ENCODE assay signal across 8 mouse cellular contexts in genomic region chr13:34154931-34155272, GRCm38 (mm10). TPM values are rescaled to one million over a fixed set of nuclear protein-coding genes. Genes with fewer than 3 reads are reported as not detected.
DNase-seq lines count a peak whose midpoint lies in the region; ATAC-seq lines count a peak whose summit lies in the region.

No protein-coding gene starts in this region.

- H3K9ac ChIP-seq in embryonic facial prominence, embryonic 14.5 days (ENCODE audit: low read depth, low read length) = 0 out of 2 replicates have a peak overlapping the region, but pooled peaks have one; percentile 48

- no peaks in the 10 kb centered on the region for H3K36me3 ChIP-seq in embryonic facial prominence, embryonic 14.5 days (ENCODE audit: control insufficient read depth, insufficient read depth, low read length)

- H3K4me2 ChIP-seq in embryonic facial prominence, embryonic 14.5 days (ENCODE audit: low read depth, low read length) = peak overlapping the region; percentile 39

- peak; percentile 33 to 63 for DNase-seq in frontal cortex, postnatal 14 days (ENCODE audit: low spot score in 2 of 2)
- DNase-seq in frontal cortex, postnatal 10 days (ENCODE audit: low spot score in 2 of 2) = no peak
- DNase-seq in adrenal gland, postnatal 14 days = peak; percentile 70
- DNase-seq in embryonic facial prominence, embryonic 14.5 days (ENCODE audit: low spot score) = peak; percentile 68
- peak; percentile 81 for DNase-seq in heart, postnatal 4 days
- peak; percentile 68 to 79 for DNase-seq in layer of hippocampus, postnatal 14 days (ENCODE audit: low spot score in 2 of 2)
- peak; percentile 81 for DNase-seq in lung, postnatal 14 days
- peak; percentile 86 to 87 for DNase-seq in right cerebral cortex, postnatal 10 days (ENCODE audit: low spot score in 2 of 2)

- peaks cover 14% of the 10 kb centered on the region for H3K4me1 ChIP-seq in embryonic facial prominence, embryonic 14.5 days (ENCODE audit: control insufficient read depth, insufficient read depth, low read length)

- peak overlapping the region; percentile 18; the same call in 1 of the 2 replicates for H3K4me3 ChIP-seq in embryonic facial prominence, embryonic 14.5 days (ENCODE audit: low read depth, low read length)

- WGBS in embryonic facial prominence, embryonic 14.5 days = 26% methylated on average over 3 of the region's 3 CpGs

- no peaks in the 10 kb centered on the region for H3K9me3 ChIP-seq in embryonic facial prominence, embryonic 14.5 days (ENCODE audit: control insufficient read depth, low read length)

- peak overlapping the region; percentile 49; the same call in 1 of the 2 replicates for H3K27ac ChIP-seq in embryonic facial prominence, embryonic 14.5 days (replicated peaks; ENCODE audit: low read depth, low read length)

- H3K27me3 ChIP-seq in embryonic facial prominence, embryonic 14.5 days (replicated peaks; ENCODE audit: control insufficient read depth, insufficient read depth, low read length) = no peaks in the 10 kb centered on the region

- ATAC-seq in embryonic facial prominence, embryonic 14.5 days (ENCODE audit: low read depth) = no peak

RNA-seq across cellular contexts. Expression of gene Psmg4, which starts 7.9 kb away (rescaled TPM):
- total RNA-seq in adrenal gland, postnatal 14 days (2021) = 30.2 and 40.3 TPM in 2 replicates
- 76.0 and 76.5 TPM in 2 replicates for polyA plus RNA-seq in embryonic facial prominence, embryonic 14.5 days (2014; fragmentation: Nextera tagmentation; extraction: Ambion mirVana)
- total RNA-seq in heart, postnatal 4 days (2021) = 10 to 100 TPM; 41.1 to 41.3 TPM
- total RNA-seq in layer of hippocampus, postnatal 14 days (2021) = 10 to 100 TPM; 26.1 to 33.6 TPM

RNA-seq across cellular contexts. Expression of gene Tubb2b, which starts 24.6 kb away (rescaled TPM):
- 5.5 and 22.5 TPM in 2 replicates for total RNA-seq in adrenal gland, postnatal 14 days (2021)
- polyA plus RNA-seq in embryonic facial prominence, embryonic 14.5 days (2014; fragmentation: Nextera tagmentation; extraction: Ambion mirVana) = 51.3 and 52.1 TPM in 2 replicates
- 100 to 1,000 TPM; 100 to 106 TPM for total RNA-seq in heart, postnatal 4 days (2021)
- total RNA-seq in layer of hippocampus, postnatal 14 days (2021) = 100 to 1,000 TPM; 703 to 790 TPM

Comparison
In these comparisons a context has a peak if more than half of its experiments do, and no peak if none do; other contexts are left out.
1. DNase-seq: peak in frontal cortex, postnatal 14 days (2 of 2), adrenal gland, postnatal 14 days (single experiment), embryonic facial prominence, embryonic 14.5 days (single experiment), heart, postnatal 4 days (single experiment), layer of hippocampus, postnatal 14 days (2 of 2), lung, postnatal 14 days (single experiment) and right cerebral cortex, postnatal 10 days (2 of 2); none in frontal cortex, postnatal 10 days (0 of 2).